Mouse (Mus musculus): ENCODE data around the gene Oser1.
"Not testable (repeated sequence)": the region's sequence is repeated elsewhere in the genome, so short reads cannot be mapped to it uniquely, and the experiment has no call there.

Oser1 gene

DNA sequence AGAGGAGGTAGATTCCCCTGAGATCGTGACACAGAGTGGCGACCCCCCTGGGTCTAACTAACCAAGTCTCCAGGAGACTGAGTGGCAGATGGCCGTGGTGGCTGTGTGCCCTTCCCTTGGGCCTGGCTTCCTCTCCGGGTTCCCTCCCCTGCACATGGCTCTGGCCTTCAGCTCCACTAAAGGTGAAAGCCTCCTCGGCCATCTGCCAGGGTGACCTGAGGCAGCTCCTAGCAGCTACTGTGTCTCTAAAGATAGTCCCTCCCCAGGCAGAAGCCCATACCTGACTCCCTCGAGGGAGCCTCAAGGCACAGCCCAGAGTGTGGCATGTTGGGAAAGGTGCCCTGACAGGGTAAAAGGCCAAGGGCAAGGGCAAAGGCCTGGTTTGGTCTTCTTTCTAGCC lies 19.0 kb upstream of the Oser1 start:
- no peak for DNase-seq

DNA sequence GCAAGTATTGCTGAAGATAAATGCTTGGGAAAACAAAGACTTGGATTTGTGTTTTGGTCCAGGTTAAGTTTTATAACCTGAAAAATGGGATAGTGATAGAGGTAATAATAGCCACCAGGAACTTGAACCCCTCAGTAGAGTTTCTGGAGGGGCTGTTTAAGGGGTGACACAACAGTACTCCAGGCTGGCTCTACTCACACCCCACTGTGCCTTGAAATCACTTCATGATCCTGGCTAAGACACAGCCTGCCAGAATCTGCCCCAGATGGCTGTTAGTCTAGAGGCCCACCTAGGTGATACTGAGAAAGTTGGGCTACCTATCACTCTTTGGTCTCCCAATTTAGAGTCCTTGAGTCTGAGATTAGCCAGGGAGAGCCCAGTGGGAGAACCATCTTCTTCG lies 15.0 kb upstream of the Oser1 start:
- no peak for DNase-seq

DNA sequence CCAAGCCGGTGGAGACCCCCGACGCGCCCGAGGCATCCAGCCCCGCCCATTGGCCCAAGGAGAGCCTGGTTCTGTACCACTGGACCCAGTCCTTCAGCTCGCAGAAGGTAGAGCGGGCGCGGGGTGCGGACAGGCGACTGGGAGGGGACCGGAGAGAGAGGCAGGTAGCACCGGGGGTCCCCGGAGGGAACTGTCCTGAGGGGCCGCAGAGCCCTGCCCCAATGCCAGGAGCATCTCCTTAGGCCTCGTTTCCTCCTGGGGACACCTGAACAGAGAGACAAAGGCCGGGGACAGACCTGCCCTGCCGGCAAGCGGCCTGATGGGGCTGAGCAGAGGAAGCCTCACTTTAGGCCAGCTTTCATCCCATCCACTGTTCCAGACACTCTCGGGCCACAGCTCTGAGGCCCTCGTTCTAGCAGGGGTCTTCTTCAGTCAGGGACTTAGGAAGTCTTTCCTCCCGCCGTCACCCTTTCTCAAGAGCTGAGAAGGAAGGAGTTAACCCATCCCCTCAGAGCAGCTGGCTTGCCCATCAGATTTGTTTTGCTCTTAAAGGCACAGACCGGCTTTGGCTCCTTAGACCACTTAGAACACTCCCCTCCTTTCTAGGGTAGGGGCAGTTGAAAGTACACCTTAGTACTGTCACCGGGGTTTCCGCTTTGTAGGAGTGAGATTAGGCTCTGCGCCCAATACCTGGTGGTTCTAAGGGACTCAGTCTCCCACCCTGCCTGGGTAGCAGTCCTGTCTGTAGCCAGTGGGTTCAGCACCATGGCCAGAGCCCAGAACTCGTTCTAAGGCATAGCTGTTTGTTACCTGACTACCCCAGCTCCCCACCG lies 14.3 kb upstream of the Oser1 start:
- DNase-seq = no peak

DNA sequence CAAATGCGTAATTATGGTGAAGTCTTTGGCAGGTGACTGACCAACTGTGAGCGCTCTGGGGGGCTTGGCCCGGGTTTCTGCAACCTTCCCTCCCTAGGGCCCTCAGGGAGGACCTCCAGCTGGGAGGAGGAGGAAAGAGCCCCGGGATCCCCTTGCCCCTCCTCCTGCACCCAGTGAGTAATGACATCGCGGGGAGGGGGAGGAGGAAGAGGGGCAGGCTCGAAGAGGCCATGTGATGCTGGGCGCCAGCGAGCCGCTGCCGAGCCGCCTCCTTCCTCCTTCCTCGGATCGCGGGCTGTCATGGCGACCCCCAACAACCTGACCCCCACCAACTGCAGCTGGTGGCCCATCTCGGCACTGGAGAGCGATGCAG lies 13.7 kb upstream of the Oser1 start, which contains the start of gene Gdap1l1:
Gene Gdap1l1, plus strand, starts transcription at position 231 of the 373 bp plus-strand sequence.
- DNase-seq = peak; percentile 83

DNA sequence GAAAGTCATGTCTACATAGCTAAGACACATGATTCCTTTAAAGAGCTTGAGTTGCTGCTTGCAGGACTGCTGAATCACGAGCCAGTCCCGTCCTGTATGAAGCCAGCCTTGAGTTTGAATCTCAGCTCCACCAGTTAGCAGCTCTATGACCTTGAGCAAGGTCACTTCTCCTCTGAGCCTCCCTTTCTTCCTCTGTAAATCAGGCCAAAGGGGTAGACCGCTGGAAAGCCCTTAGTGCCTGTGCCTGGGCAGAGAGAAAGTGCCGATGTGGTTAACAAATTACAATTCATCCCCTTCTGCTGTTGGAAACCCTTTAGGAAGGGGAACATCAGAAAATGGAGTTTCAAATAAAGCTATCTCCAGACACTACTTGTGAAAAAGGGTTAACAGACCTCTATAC lies 13.3 kb upstream of the Oser1 start:
- no peak for DNase-seq

DNA sequence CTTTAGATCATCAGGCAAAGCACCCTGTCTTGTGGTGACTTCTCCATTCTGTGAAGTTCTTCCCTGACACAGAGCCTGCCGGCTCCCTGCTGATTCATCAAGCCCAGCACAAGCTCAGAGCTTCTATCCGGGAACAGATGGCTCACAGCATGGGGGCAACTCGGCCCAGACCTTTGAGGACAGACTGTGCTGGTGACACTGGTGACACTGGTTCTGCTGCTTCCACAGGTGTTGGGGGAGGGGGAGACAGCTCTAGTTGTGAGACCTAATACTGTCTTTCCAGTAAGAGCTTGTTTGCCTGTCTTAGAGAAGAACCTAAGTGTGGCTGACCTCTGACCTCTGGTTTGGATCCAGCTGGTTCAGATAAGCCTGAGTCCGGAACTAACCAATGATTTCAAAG lies 9.5 kb upstream of the Oser1 start:
- no peak for DNase-seq

DNA sequence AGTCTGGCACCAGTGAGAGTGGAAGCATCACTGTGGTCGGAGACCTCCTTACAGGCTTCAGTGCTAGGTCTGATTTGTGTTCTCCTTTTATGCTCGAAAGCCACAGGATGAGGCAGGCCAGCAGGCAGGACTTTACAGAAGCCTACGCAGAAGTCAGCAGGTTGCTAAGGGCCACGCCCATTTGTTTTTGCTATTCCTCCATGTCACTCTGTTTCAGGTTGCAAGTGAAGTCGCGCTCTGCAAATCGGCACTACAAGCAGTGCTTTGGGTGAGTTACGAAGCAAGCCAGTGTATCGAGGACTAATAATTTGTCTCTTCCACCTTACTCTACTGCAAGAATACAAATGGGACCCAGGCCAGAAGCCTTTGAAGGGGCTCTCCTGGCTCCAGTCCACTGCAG lies 6.8 kb upstream of the Oser1 start:
- DNase-seq = no peak

DNA sequence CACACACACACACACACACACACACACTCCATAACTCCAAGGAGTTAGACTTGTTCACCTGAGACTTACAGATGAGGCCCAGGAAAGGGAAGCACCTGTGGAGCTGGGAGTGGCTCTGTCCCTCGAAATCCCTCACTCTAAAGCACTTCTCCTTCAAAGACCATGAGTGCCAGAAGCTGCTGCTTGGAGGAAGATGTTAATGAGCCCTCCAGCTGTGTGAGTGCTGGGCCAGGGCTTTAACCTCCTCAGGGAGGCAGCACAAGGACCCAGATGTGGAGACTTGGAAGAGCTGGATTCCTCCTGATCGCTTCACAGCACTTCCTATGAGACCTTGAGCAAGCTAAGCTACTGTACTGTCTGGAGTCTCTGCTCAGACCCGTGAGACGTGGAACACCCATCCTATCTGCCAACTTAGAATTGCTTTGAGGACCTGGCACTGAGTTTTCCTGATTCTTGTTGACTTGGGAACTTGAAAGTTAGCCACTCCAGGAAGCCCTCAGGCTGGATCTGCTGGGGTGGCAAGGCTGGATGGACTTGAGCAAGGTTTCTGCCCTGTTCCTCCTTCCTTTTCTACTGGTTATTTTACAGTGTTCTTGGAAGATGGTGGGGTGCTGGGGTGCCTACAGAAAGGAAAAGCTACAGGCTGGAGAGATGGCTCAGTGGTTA lies 4.0 kb upstream of the Oser1 start:
- DNase-seq = no peak

DNA sequence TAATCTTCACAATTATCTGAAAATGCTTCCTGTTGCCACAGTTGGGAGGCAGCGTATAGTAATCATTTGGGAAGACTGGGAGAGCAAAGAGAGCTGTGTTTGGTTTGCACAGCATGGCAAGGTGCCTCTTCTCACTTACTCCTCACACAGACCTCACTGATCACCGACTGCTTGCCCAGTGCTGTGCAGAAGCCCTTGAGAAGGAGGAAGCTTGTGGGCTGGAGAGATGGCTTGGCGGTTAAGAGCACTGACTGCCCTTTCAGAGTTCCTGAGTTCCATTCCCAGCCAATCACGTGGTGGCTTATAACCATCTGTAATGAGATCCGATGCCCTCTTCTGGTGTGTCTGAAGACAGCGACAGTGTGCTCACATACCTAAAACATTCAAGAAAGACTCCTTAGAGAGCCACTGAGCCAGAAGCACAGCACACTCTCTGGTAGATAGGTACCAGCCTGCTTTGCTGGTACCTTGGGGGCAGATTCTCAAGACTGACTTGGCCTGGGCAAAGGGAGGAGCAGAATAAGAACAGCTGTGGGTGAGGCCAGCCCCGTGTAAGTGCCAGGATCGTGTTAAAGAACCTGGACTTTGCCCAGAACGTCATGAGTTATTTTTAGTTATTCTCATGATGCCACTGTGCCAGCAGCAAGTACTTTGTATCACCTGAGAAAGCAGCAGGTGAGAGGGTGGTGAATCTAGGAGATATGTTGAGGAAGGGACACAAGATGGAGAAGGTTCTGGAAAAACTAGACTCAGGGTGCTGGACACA lies 1.4 kb downstream of the Oser1 start:
- DNase-seq = no peak

DNA sequence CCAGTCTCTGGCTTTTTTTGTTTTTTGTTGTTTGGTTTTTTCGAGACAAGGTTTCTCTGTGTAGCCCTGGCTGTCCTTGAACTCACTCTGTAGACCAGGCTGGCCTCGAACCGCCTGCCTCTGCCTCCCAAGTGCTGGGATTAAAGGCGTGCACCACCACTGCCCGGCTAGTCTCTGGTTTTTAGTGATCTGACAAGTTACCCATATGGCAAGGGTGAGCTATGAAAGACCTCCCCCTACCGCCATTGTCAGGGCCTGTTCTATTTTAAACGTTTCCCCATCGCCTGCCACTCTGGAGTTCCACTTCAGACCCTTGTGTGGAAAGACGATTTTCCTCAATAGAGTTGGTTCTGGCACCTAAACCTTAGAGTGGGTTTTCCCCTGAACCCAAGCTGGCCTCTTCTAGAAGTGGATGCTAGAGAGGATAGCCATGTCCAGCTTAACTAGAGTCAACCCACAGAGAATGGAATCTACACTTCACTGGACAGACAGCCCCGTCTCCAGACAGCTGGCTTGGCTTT lies 4.1 kb downstream of the Oser1 start:
- DNase-seq = no peak

DNA sequence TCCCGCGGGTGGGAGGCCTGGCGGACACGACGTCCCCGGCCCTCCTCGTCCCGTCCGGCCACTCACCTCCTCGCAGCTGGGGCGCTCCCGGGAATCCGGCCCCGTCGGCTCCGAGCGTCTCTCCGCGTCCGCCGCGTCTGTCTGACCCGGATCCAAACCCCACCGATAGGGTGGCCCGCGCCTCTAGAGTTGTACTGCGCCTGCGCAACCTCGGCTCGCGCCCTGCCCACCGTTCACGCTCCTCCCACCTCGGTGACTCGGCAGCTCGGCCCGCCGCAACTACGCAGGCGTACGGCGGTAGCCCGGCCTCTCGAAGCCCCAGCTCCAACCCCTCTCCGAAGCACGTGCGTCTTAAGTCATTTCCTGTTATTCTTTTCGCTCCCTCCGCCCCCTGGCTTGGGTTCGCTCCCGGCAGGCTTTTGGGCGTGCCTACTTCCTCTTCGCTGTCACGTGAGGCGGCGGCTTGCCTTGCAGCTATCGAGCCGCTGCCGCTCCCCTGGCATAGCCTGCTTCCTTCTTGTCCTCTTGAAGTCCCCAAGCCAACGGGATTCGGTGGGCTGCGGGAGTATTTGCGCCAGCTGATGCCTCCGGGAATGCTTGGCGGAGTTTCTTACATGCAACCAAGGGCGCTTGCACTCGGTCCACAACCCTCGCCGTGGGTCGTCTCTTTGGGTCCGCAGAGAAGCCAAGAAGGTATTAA lies 5.0 kb downstream of the Oser1 start:
- peak; percentile 100 for DNase-seq

DNA sequence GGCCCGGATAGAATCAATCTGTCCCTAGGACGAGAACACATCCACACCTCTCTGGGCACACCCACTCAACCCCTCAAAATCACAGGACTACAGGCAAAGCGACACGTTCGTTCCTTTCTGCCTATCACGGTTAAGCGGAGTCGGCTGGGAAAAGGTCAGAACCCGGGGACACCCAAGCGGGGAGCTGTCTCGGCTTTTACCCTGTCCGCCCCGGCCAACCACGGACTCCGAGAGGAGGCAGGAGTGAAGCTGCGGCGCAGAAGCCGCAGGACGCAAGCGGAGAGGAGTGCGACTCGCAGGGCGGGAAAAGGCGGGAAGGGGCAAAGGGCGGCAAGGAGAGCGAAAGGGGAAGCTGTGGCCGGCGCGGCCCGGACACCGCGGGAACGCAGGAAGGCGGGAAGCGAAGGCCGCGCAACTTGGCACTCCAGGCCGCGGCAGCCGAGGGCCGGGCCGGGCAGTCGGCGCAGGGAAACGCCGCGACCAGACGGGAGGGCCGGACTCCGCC lies 5.6 kb downstream of the Oser1 start:
- no peak for DNase-seq

DNA sequence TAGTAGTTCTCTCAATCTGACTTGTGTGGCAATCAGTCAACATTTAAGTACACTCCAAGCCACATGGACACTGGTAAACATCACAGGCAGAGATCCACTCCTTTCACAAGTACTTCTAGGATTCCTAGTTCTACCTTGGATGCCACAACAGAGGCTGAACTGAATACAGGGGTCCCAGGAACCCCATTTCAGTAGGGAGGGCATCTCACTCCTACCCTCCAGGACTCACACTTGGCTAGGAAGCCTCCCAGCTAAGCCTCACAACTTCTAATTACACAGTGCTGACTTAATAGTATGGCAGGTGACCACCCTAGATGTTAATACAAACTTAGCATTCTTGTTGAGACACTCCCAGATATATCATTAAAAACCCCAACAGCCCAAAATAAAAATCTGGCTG lies 6.7 kb downstream of the Oser1 start:
- no peak for DNase-seq

DNA sequence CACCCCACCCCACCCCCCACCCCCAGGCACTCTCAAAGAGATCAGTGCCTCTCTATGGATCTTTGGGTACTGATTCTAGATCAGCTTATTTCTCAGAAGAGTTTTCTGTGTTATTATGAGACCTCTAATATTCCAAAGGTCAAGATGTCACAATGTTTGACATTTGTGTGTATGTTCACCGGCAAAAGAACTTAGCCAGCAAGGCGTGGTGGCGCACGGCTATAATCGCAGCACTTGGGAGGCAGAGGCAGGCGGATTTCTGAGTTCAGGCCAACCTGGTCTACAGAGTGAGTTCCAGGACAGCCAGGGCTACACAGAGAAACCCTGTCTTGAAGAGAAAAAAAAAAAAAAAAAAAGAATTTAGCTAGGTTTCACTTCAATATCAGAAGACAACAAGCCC lies 7.5 kb downstream of the Oser1 start:
- no peak for DNase-seq

DNA sequence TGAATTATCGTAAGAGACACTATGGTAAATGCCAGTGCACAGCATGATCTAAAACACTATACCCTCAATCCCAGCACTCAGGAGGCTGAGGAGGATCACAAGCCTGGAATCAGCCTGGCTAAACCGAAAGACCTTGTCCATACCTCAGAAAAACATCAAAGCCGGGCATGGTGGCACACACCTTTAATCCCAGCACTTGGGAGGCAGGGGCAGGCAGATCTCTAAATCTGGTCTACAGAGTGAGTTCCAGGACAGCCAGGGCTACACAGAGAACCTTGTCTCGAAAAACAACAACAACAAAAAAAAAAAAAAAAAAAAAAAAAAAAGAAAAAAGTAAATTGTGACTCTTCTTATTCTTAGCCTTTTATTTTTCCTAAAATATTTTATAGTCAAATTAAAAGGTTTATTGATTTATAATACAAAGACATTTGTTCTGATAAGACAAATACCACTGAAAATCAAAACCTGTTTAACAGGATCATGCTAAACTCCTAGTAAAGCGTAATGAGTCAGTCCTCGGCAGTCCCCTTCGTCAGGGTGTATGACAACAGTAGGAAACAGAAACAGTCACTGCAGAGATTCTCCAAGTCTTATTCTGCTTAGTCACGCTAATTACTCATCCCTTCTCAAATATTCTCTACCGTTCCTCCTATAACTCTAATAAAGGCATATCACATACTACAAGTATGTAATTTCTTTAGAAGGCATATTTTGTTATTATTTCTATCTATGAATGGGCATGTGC lies 11.5 kb downstream of the Oser1 start:
- no peak for DNase-seq

DNA sequence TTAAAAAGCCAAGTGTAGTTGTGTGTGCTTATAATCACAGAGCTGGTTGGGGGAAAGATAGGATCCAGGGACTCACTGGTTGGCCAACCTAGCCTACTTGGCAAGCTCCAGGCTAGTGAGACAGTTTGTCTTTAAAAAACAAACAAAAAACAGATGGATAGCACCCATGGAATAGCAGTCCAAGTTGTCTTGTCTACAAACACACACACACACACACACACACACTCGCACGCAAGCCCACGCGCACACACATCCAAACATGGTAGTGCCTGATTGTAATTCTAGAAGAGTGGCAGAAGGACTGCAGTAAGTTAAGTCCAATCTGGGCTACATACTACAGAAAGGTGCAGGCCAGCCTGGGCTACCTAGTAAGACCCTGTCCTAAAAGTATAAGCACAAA lies 12.1 kb downstream of the Oser1 start:
- DNase-seq = peak; percentile 65

DNA sequence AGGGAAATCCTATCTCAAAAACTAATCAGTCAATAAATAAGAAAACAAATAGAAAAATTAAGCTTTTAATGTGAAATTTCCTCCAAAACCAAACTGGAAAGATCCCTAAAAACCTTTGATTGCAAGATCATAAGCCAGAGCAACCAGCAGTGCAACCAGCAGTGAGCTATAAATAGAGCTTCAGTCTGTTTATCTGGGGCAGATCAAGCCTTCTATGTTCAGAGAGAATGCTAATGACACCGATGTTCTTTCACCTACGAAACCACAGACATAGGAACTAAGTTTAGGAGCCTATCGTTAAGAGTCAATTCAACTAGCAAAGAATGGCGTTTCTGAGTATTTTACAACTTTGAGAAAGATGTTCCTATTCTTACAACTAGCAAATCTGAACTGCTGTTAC lies 12.7 kb downstream of the Oser1 start:
- no peak for DNase-seq

DNA sequence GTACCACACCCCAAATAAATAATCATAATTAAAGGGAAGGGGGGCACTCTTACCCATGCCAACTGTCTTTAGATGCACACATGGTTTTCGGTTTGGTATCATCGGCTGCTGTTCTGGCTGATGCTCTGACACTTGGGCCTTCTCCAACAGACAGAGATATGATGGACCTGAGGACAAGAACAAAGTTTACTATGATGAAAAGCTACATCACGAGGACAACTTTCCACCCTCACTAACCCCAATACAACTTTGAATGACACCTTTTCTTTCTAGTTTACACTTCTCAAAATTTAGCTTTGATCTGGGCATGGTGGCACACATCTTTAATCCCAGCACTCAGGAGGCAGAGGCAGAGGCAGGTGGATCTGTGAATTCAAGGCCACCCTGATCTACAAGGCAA lies 13.2 kb downstream of the Oser1 start:
- DNase-seq = not testable (repeated sequence)

DNA sequence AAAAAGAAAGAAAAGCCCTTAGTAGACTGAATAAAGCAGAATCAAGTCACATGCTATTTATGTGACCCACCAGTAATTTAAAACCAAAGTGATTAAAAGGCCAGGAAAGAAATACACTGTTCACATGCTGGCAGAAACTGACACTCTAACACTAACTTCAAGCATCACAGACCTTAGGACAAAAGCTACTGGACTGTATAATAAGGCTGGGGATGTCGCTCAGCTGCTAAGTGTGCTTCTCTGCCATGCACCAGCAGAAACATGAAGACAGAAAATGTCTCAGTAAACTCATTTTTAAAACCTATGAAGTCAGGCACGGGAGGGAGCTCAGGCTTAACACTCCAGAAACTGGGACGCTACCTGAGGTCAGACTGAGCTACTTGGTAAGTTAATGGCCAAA lies 14.3 kb downstream of the Oser1 start:
- no peak for DNase-seq

DNA sequence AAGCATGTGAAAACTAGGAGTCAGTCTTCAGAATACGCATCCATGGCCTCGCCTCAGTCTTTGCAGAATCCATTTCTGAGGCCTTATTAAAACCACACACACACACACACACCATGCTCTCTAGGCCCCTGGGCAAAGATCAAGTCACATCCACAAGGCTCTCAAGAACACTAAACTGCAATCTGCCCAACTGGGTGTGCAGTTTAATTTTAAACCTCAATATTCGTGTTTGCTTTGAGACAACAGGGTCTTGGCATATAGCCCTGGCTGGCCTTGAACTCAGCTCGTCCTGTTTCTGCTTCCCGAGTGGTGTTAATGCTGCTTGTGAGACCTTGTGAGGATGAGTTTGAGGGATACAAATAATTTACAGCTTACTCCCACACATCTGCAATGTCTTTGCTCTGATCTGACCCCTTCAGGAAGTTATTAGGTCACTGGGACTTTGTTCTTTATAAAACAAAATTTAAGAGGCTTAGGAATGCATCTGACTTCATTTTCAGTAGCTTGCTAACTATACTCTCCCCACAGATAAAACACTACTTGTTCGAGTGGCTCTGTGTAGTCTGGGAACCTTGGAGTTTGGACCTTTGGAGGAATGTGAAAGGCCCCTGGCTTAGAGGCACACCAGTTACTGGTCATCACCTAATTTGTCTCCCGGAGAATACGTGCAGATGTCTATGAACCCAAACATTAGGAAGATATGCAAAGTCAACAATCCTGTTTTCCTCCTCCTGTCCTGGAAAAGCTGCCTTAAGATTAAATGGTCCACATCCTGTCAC lies 20.3 kb downstream of the Oser1 start:
- no peak for DNase-seq

DNA sequence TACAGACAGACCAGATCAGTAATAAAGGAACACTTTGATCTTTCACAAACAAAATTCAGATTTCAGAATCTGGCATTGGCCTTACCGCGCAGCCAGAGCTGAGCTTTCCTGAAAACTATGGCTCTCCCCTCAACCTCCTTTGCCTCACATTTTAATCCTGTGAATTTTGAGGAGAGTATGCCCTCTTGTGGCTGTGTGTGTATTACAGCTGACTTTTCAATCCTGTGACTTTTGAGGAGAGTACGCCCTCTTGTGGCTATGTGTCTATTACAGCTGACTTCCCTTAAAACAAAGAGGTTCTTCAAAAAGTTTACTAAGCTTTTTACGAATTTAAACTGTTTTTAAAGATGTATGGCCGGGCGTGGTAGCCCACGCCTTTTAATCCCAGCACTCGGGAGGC lies 23.3 kb downstream of the Oser1 start:
- peak; percentile 69 for DNase-seq
